Mouse (Mus musculus) C2C12 (cell line): Measurements from ENCODE around the gene Mgat5b. TPM values are rescaled to one million over a fixed set of nuclear protein-coding genes. Genes with fewer than 3 reads are reported as not detected.

Experiments used
- H3K27me3 ChIP-seq: one replicate; pipeline ENCODE4 v1.6.1; 2011; ENCODE audit not compliant: control insufficient read depth, insufficient read depth, insufficient read length
- H3K36me3 ChIP-seq: one replicate; pipeline ENCODE4 v1.6.1; 2011; ENCODE audit not compliant: control insufficient read depth, insufficient read depth
- H3K4me3 ChIP-seq: one replicate; pipeline ENCODE4 v1.5.1; 2011; ENCODE audit warnings: mild to moderate bottlenecking, control low read depth; ENCODE audit not compliant: poor library complexity, insufficient read depth, severe bottlenecking
- H3K79me2 ChIP-seq: one replicate; pipeline ENCODE4 v1.6.1; 2011; ENCODE audit not compliant: control insufficient read depth, insufficient read depth
- H3K79me3 ChIP-seq: one replicate; pipeline ENCODE4 v1.6.1; 2011; ENCODE audit warnings: low read depth, control low read depth
- H3ac ChIP-seq: one replicate; pipeline ENCODE3; 2011; ENCODE audit warnings: low read depth; ENCODE audit not compliant: control insufficient read depth, insufficient read length
- CEBPB ChIP-seq: IDR thresholded peaks from one replicate; pipeline ENCODE4 v1.6.1; 2011; ENCODE audit warnings: low read depth, mild to moderate bottlenecking, control low read depth, moderate library complexity
- CTCF ChIP-seq: IDR thresholded peaks from one replicate; pipeline ENCODE4 v1.5.1; 2011; ENCODE audit not compliant: control insufficient read depth, insufficient read depth, insufficient read length
- FOSL1 ChIP-seq: IDR thresholded peaks from one replicate; pipeline ENCODE4 v1.8.0; 2011; ENCODE audit warnings: mild to moderate bottlenecking, low read length; ENCODE audit not compliant: poor library complexity, insufficient read depth, severe bottlenecking
- MAX ChIP-seq: IDR thresholded peaks from one replicate; pipeline ENCODE4 v1.6.1; 2011; ENCODE audit warnings: mild to moderate bottlenecking, control low read depth
- MYOD1 ChIP-seq: IDR thresholded peaks from one replicate; pipeline ENCODE4 v1.6.1; 2011; ENCODE audit warnings: low read depth; ENCODE audit not compliant: control insufficient read depth, insufficient read length
- MYOG ChIP-seq: IDR thresholded peaks from one replicate; pipeline ENCODE4 v1.6.1; 2011; ENCODE audit not compliant: control insufficient read depth, insufficient read length; ENCODE audit errors: extremely low read depth
- USF1 ChIP-seq: IDR thresholded peaks from one replicate; pipeline ENCODE4 v1.6.1; 2011; ENCODE audit warnings: low read depth, mild to moderate bottlenecking, control low read depth, moderate library complexity
- polyA plus RNA-seq: library from polyadenylated mRNA; unstranded; fragments of >200 nt; fragmentation: generic; extraction: Trizol; gene quantifications from one replicate; pipeline ENCODE4 v1.2.1, GENCODE M21; 2012; ENCODE audit warnings: missing spikeins

Mgat5b gene
- polyA plus RNA-seq, 1 experiment = not detected

GRCm38 (mm10) chr11:117027681-117028080 is 109.0 kb downstream of the Mgat5b start:
- Histone ChIP-seq H3K79me2 (no peaks in the 10 kb centered on the region), H3K36me3 (no peaks in the 10 kb centered on the region), H3K27me3 (peaks cover 57% of the 10 kb centered on the region), H3K79me3 (no peaks in the 10 kb centered on the region), H3ac (no peak overlapping the region), H3K4me3 (no peak overlapping the region)
- TF ChIP-seq CTCF (no peak), USF1 (no peak), MYOG (no peak)

- Histone ChIP-seq H3ac (no peak overlapping the region), H3K27me3 (peaks cover 57% of the 10 kb centered on the region), H3K4me3 (no peak overlapping the region), H3K36me3 (no peaks in the 10 kb centered on the region), H3K79me2 (no peaks in the 10 kb centered on the region), H3K79me3 (no peaks in the 10 kb centered on the region)
- no peak for TF ChIP-seq MAX
- TF ChIP-seq CEBPB = no peak
- TF ChIP-seq FOSL1 = no peak
- no peak for TF ChIP-seq MYOD1
- TF ChIP-seq CTCF = no peak
- no peak for TF ChIP-seq USF1
- no peak for TF ChIP-seq MYOG
Observed at GRCm38 (mm10) chr11:117028861-117029568, 110.4 kb downstream of the Mgat5b start.

- Histone ChIP-seq H3K4me3 (no peak overlapping the region), H3ac (no peak overlapping the region), H3K79me2 (no peaks in the 10 kb centered on the region), H3K36me3 (no peaks in the 10 kb centered on the region), H3K79me3 (no peaks in the 10 kb centered on the region), H3K27me3 (peaks cover 57% of the 10 kb centered on the region)
- no peak for TF ChIP-seq MYOD1
- TF ChIP-seq USF1 = no peak
- TF ChIP-seq CEBPB = no peak
- TF ChIP-seq CTCF = no peak
- TF ChIP-seq MYOG = no peak
- no peak for TF ChIP-seq MAX
- no peak for TF ChIP-seq FOSL1
Observed at GRCm38 (mm10) chr11:117029569-117029955, 110.9 kb downstream of the Mgat5b start.

- TF ChIP-seq CTCF (no peak), MYOG (no peak), MYOD1 (no peak), CEBPB (no peak), FOSL1 (no peak), MAX (no peak), USF1 (no peak)
- Histone ChIP-seq H3K79me2 (no peaks in the 10 kb centered on the region), H3K79me3 (no peaks in the 10 kb centered on the region), H3K27me3 (peaks cover 57% of the 10 kb centered on the region), H3ac (no peak overlapping the region), H3K4me3 (no peak overlapping the region), H3K36me3 (no peaks in the 10 kb centered on the region)
Observed at GRCm38 (mm10) chr11:117030018-117030417, 111.4 kb downstream of the Mgat5b start.

GRCm38 (mm10) chr11:117030471-117031101 is 111.9 kb downstream of the Mgat5b start:
- no peaks in the 10 kb centered on the region for H3K36me3 ChIP-seq
- no peaks in the 10 kb centered on the region for H3K79me3 ChIP-seq
- no peaks in the 10 kb centered on the region for H3K79me2 ChIP-seq
- no peak overlapping the region for H3ac ChIP-seq
- H3K4me3 ChIP-seq = no peak overlapping the region
- peaks cover 62% of the 10 kb centered on the region for H3K27me3 ChIP-seq
- TF ChIP-seq MAX (no peak), MYOD1 (no peak), CEBPB (no peak), USF1 (no peak), CTCF (no peak), MYOG (no peak), FOSL1 (no peak)

- Histone ChIP-seq H3K36me3 (no peaks in the 10 kb centered on the region), H3K79me3 (no peaks in the 10 kb centered on the region)
- TF ChIP-seq FOSL1 (no peak), MAX (no peak), MYOG (no peak), USF1 (no peak), CTCF (no peak), MYOD1 (no peak), CEBPB (no peak)
Observed at GRCm38 (mm10) chr11:117031249-117031648, 112.6 kb downstream of the Mgat5b start.

More at GRCm38 (mm10) chr11:117031249-117031648, 112.6 kb downstream of the Mgat5b start:
- Histone ChIP-seq H3ac (no peak overlapping the region), H3K27me3 (peaks cover 56% of the 10 kb centered on the region), H3K79me2 (no peaks in the 10 kb centered on the region), H3K4me3 (no peak overlapping the region)
